Mouse (Mus musculus) embryonic facial prominence, embryonic 13.5 days (tissue): Measurements from ENCODE around the gene Tab1. TPM values are rescaled to one million over a fixed set of nuclear protein-coding genes. Genes with fewer than 3 reads are reported as not detected.
"Not testable (repeated sequence)": the region's sequence is repeated elsewhere in the genome, so short reads cannot be mapped to it uniquely, and the experiment has no call there.

Source experiments
- ATAC-seq: fragments of 200-750 bp; cut with Nextera tagmentation; 2 replicates; pipeline ENCODE4 v1.8.0; 2017; ENCODE audit warnings: low read depth; ENCODE audit not compliant: insufficient number of reproducible peaks, insufficient read depth, low FRiP score, low TSS enrichment
- H3K27ac ChIP-seq: fragments of 300-500 bp; sonication (generic); 2 replicates; pipeline ENCODE4 v1.5.1; 2015; ENCODE audit warnings: moderate library complexity, mild to moderate bottlenecking, inconsistent platforms
- H3K27me3 ChIP-seq: fragments of 300-500 bp; sonication (generic); 2 replicates; pipeline ENCODE4 v1.6.1; 2015; ENCODE audit warnings: mild to moderate bottlenecking, inconsistent platforms
- H3K36me3 ChIP-seq: fragments of 300-500 bp; sonication (generic); 2 replicates; pipeline ENCODE4 v1.6.1; 2015; ENCODE audit warnings: mild to moderate bottlenecking, inconsistent platforms
- H3K4me1 ChIP-seq: fragments of 300-500 bp; sonication (generic); 2 replicates; pipeline ENCODE4 v1.6.1; 2015; ENCODE audit warnings: inconsistent platforms
- H3K4me2 ChIP-seq: fragments of 300-500 bp; sonication (generic); 2 replicates; pipeline ENCODE4 v1.6.1; 2015; ENCODE audit warnings: moderate library complexity, mild to moderate bottlenecking, inconsistent platforms
- H3K4me3 ChIP-seq: fragments of 300-500 bp; sonication (generic); 2 replicates; pipeline ENCODE4 v1.5.1; 2015; ENCODE audit warnings: mild to moderate bottlenecking, inconsistent platforms
- H3K9ac ChIP-seq: fragments of 300-500 bp; sonication (generic); 2 replicates; pipeline ENCODE4 v1.6.1; 2015; ENCODE audit warnings: mild to moderate bottlenecking, inconsistent platforms
- H3K9me3 ChIP-seq: fragments of 300-500 bp; sonication (generic); 2 replicates; pipeline ENCODE4 v1.6.1; 2016; ENCODE audit warnings: inconsistent platforms
- WGBS: fragments of 180-500 bp; shearing (Covaris S2); methylation state at CpG from one replicate; pipeline ENCODE4 v1.1.7; 2015; ENCODE audit warnings: mixed read lengths; 5-methylcytosine and 5-hydroxymethylcytosine counted together
- polyA plus RNA-seq: library from polyadenylated mRNA; unstranded; fragments of >200 nt; fragmentation: Nextera tagmentation; extraction: Ambion mirVana; gene quantifications from 2 replicates; pipeline ENCODE4 v1.2.1, GENCODE M21; 2015

Gene Tab1
- polyA plus RNA-seq, 1 experiment from 2014 or later: 48.0 TPM

GRCm38 (mm10) chr15:80107143-80107542 lies 25.8 kb upstream of the Tab1 start:
- Histone ChIP-seq H3K4me3 (no peak overlapping the region), H3K36me3 (no peaks in the 10 kb centered on the region), H3K27ac (no peak overlapping the region), H3K9ac (no peak overlapping the region), H3K9me3 (no peaks in the 10 kb centered on the region), H3K4me1 (no peaks in the 10 kb centered on the region), H3K27me3 (no peaks in the 10 kb centered on the region), H3K4me2 (no peak overlapping the region)
- no peak for ATAC-seq
- WGBS: 94% methylated on average over 8 of the region's 8 CpGs

DNA sequence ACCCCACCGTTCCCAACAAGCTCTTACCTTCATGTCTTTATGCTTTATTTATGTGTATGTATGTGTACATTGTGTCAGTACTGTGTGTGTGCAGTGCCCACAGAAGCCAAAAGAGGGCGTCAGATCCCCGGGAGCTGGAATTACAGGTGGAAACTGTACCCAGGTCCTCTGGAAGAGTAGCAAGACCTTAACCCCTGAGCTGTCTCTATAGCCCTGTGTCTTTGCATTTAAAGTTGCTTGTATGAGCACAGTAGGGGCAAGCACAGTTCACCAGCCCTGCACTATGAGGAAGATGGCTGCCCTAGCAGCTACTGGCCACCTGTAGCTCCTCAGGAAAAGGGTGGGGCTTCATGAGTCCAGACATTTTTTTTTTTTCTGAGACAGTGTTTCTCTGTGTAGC lies 25.4 kb upstream of the Tab1 start:
- no peaks in the 10 kb centered on the region for H3K4me1 ChIP-seq
- no peak overlapping the region for H3K4me2 ChIP-seq
- no peak overlapping the region for H3K4me3 ChIP-seq
- ATAC-seq: no peak
- H3K27ac ChIP-seq: no peak overlapping the region
- 89% methylated on average over 3 of the region's 3 CpGs for WGBS
- no peaks in the 10 kb centered on the region for H3K36me3 ChIP-seq
- H3K9me3 ChIP-seq: no peaks in the 10 kb centered on the region
- no peaks in the 10 kb centered on the region for H3K27me3 ChIP-seq
- H3K9ac ChIP-seq: no peak overlapping the region

DNA sequence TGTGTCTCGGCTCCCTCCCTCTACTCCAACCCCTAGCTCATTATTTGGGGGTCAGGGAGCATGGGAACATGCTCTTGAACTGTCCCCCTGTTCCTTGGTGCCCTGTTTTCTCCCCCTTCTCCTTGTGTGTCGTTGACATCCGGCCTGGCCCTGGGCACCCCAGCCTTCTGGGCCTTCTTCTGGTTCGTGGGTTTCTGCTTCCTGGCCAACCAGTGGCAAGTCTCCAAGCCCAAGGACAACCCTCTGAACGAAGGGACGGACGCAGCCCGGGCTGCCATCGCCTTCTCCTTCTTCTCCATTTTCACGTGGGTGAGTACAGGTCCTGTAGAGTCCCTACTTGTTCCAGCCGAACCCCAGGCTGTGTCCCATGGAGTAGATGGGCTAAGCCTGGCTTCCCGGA lies 21.5 kb upstream of the Tab1 start:
- ATAC-seq: no peak
- H3K4me1 ChIP-seq: no peaks in the 10 kb centered on the region
- no peak overlapping the region for H3K4me2 ChIP-seq
- no peak overlapping the region for H3K27ac ChIP-seq
- no peaks in the 10 kb centered on the region for H3K27me3 ChIP-seq
- no peaks in the 10 kb centered on the region for H3K9me3 ChIP-seq
- WGBS: 82% methylated on average over 12 of the region's 12 CpGs
- H3K36me3 ChIP-seq: no peaks in the 10 kb centered on the region
- H3K4me3 ChIP-seq: no peak overlapping the region
- H3K9ac ChIP-seq: no peak overlapping the region; the same call in 1 of the 2 replicates

- H3K4me3 ChIP-seq: no peak overlapping the region
- H3K27ac ChIP-seq: no peak overlapping the region
- no peaks in the 10 kb centered on the region for H3K36me3 ChIP-seq
- ATAC-seq: no peak
- no peak overlapping the region for H3K4me2 ChIP-seq
- no peaks in the 10 kb centered on the region for H3K27me3 ChIP-seq
- H3K9me3 ChIP-seq: no peaks in the 10 kb centered on the region
- no peaks in the 10 kb centered on the region for H3K4me1 ChIP-seq
- 40% methylated on average over 2 of the region's 2 CpGs for WGBS
- H3K9ac ChIP-seq: no peak overlapping the region
Observed at GRCm38 (mm10) chr15:80112499-80112898, 20.4 kb upstream of the Tab1 start.

DNA sequence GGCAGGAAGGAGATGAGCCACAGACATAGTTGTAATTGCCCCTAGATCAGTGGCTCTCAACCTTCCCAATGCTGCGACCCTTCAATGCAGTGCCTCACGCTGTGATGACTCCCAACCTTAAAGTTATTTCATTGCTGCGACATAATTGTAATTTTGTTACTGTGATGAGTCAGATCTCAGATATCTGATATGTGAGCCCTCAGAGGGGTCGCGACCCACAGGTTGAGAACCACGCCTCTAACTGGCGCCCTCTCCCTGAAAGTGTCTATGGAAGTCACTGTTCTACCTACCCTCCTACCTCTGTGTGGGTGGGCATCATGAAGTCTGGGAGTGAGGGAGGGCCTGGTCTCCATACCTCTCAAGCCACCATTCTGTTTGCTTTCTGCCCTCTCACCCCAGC lies 18.5 kb upstream of the Tab1 start:
- WGBS: 87% methylated on average over 7 of the region's 7 CpGs
- no peaks in the 10 kb centered on the region for H3K9me3 ChIP-seq
- no peaks in the 10 kb centered on the region for H3K36me3 ChIP-seq
- H3K4me3 ChIP-seq: no peak overlapping the region
- H3K27me3 ChIP-seq: no peaks in the 10 kb centered on the region
- H3K4me2 ChIP-seq: no peak overlapping the region
- no peaks in the 10 kb centered on the region for H3K4me1 ChIP-seq
- ATAC-seq: no peak
- H3K9ac ChIP-seq: no peak overlapping the region
- H3K27ac ChIP-seq: no peak overlapping the region

GRCm38 (mm10) chr15:80115256-80115655 lies 17.7 kb upstream of the Tab1 start:
- H3K4me1 ChIP-seq: no peaks in the 10 kb centered on the region
- H3K36me3 ChIP-seq: no peaks in the 10 kb centered on the region
- peak overlapping the region; percentile 24 for H3K4me2 ChIP-seq
- H3K4me3 ChIP-seq: no peak overlapping the region
- 65% methylated on average over 5 of the region's 5 CpGs for WGBS
- no peak overlapping the region for H3K27ac ChIP-seq
- H3K9me3 ChIP-seq: no peaks in the 10 kb centered on the region
- H3K27me3 ChIP-seq: no peaks in the 10 kb centered on the region
- H3K9ac ChIP-seq: no peak overlapping the region
- ATAC-seq: no peak

- no peak overlapping the region for H3K27ac ChIP-seq
- H3K4me2 ChIP-seq: peak overlapping the region; percentile 24
- no peaks in the 10 kb centered on the region for H3K36me3 ChIP-seq
- H3K9ac ChIP-seq: no peak overlapping the region
- no peak overlapping the region for H3K4me3 ChIP-seq
- H3K27me3 ChIP-seq: no peaks in the 10 kb centered on the region
- ATAC-seq: no peak
- no peaks in the 10 kb centered on the region for H3K4me1 ChIP-seq
- H3K9me3 ChIP-seq: no peaks in the 10 kb centered on the region
- 80% methylated on average over 13 of the region's 13 CpGs for WGBS
Observed at GRCm38 (mm10) chr15:80115866-80116794, 16.8 kb upstream of the Tab1 start.

- no peak overlapping the region for H3K4me2 ChIP-seq
Observed at GRCm38 (mm10) chr15:80117154-80117553, 15.8 kb upstream of the Tab1 start.

DNA sequence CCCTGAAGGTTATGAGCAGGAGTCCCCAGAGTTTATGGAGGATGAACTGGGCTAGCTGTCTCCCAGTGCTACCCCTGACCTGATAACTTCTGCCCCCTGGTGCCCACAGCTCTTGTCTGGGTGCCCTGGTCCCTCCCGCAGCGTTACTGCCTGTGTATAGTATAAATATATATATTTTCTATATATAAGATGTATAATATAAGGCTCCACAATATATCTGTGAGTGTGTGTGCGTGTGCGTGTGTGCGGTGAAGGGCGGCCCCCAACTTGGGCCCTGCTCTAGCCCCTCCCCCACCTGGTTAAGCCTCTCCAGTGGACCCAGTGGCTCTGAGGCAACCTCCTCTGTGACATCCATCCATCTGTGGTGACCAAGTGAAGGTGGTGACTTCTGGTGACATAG lies 13.9 kb upstream of the Tab1 start:
- Histone ChIP-seq H3K36me3 (no peaks in the 10 kb centered on the region), H3K9ac (no peak overlapping the region)
- WGBS: 92% methylated on average over 6 of the region's 6 CpGs

More at GRCm38 (mm10) chr15:80117154-80117553, 15.8 kb upstream of the Tab1 start:
- 64% methylated on average over 8 of the region's 8 CpGs for WGBS
- Histone ChIP-seq H3K27me3 (no peaks in the 10 kb centered on the region), H3K9me3 (no peaks in the 10 kb centered on the region), H3K4me3 (no peak overlapping the region), H3K36me3 (no peaks in the 10 kb centered on the region), H3K9ac (no peak overlapping the region), H3K4me1 (no peaks in the 10 kb centered on the region), H3K27ac (no peak overlapping the region)
- ATAC-seq: no peak

GRCm38 (mm10) chr15:80121721-80122325 lies 11.1 kb upstream of the Tab1 start:
- Histone ChIP-seq H3K9me3 (no peaks in the 10 kb centered on the region), H3K9ac (no peak overlapping the region), H3K27ac (no peak overlapping the region), H3K27me3 (no peaks in the 10 kb centered on the region), H3K4me1 (no peaks in the 10 kb centered on the region), H3K4me3 (no peak overlapping the region), H3K4me2 (no peak overlapping the region), H3K36me3 (no peaks in the 10 kb centered on the region)
- ATAC-seq: no peak
- WGBS: 91% methylated on average over 9 of the region's 9 CpGs

More for the DNA sequence above, 13.9 kb upstream of the Tab1 start:
- Histone ChIP-seq H3K4me1 (no peaks in the 10 kb centered on the region), H3K4me2 (no peak overlapping the region), H3K27me3 (no peaks in the 10 kb centered on the region), H3K4me3 (no peak overlapping the region), H3K27ac (no peak overlapping the region), H3K9me3 (no peaks in the 10 kb centered on the region)
- no peak for ATAC-seq

GRCm38 (mm10) chr15:80122431-80122830 lies 10.5 kb upstream of the Tab1 start:
- H3K36me3 ChIP-seq, H3K27me3 ChIP-seq, H3K4me3 ChIP-seq, H3K4me2 ChIP-seq, H3K4me1 ChIP-seq, H3K9me3 ChIP-seq, H3K9ac ChIP-seq, H3K27ac ChIP-seq, ATAC-seq: not testable (repeated sequence)
- 91% methylated on average over 6 of the region's 6 CpGs for WGBS

GRCm38 (mm10) chr15:80124651-80125050 lies 8.3 kb upstream of the Tab1 start:
- Histone ChIP-seq H3K4me3 (no peak overlapping the region), H3K9ac (no peak overlapping the region), H3K27ac (no peak overlapping the region), H3K4me2 (no peak overlapping the region), H3K4me1 (no peaks in the 10 kb centered on the region), H3K27me3 (no peaks in the 10 kb centered on the region), H3K9me3 (no peaks in the 10 kb centered on the region), H3K36me3 (no peaks in the 10 kb centered on the region)
- WGBS: 77% methylated on average over 4 of the region's 4 CpGs
- no peak for ATAC-seq
